Mouse (Mus musculus) cerebellum, adult (tissue): ENCODE results near the gene Coro2b.

Experiments used
- ATAC-seq: cut with Nextera tagmentation; 2 replicates; pipeline ENCODE4 v1.9.2; 2017; ENCODE audit warnings: mild to moderate bottlenecking, moderate library complexity, mixed read lengths; ENCODE audit not compliant: insufficient number of reproducible peaks, low FRiP score, low TSS enrichment

Gene Coro2b

GRCm38 (mm10) chr9:62371745-62372555 lies 164.9 kb downstream of the Coro2b start:
- ATAC-seq = no peak

GRCm38 (mm10) chr9:62370648-62371280 lies 166.1 kb downstream of the Coro2b start:
- ATAC-seq = no peak

- no peak for ATAC-seq
These were observed 166.7 kb downstream of the Coro2b start for GRCm38 (mm10) chr9:62370186-62370585.
